Mouse (Mus musculus) thymus, postnatal 0 days (tissue): ENCODE measurements around the gene Cdc6. TPM values are rescaled to one million over a fixed set of nuclear protein-coding genes. Genes with fewer than 3 reads are reported as not detected.

Source experiments
- DNase-seq: peaks from one replicate; pipeline ENCODE4 v3.0.0-alpha.2; 2015; ENCODE audit warnings: low spot score
- polyA plus RNA-seq: library from polyadenylated mRNA; unstranded; fragments of >200 nt; fragmentation: Nextera tagmentation; extraction: Ambion mirVana; gene quantifications from 2 replicates; pipeline ENCODE4 v1.2.1, GENCODE M21; 2015

The Cdc6 gene
- polyA plus RNA-seq, 1 experiment from 2014 or later, result 40.6 TPM

GRCm38 (mm10) chr11:98942923-98943641 lies 35.5 kb downstream of the Cdc6 start:
- no peak for DNase-seq

GRCm38 (mm10) chr11:98943741-98944461 lies 36.3 kb downstream of the Cdc6 start:
- DNase-seq, result no peak

GRCm38 (mm10) chr11:98944897-98945604 lies 37.5 kb downstream of the Cdc6 start:
- DNase-seq, result peak; percentile 62

- DNase-seq, result no peak
These were observed 38.0 kb downstream of the Cdc6 start for GRCm38 (mm10) chr11:98945605-98945977.

- DNase-seq, result no peak
These were observed 40.5 kb downstream of the Cdc6 start for GRCm38 (mm10) chr11:98947969-98948569.

GRCm38 (mm10) chr11:98949242-98949957 lies 41.8 kb downstream of the Cdc6 start:
- no peak for DNase-seq

GRCm38 (mm10) chr11:98949958-98950460 lies 42.4 kb downstream of the Cdc6 start:
- no peak for DNase-seq

- no peak for DNase-seq
These were observed 42.9 kb downstream of the Cdc6 start for GRCm38 (mm10) chr11:98950484-98950883.

- DNase-seq, result no peak
These were observed 43.7 kb downstream of the Cdc6 start for GRCm38 (mm10) chr11:98951026-98951906.

GRCm38 (mm10) chr11:98952111-98952510 lies 44.5 kb downstream of the Cdc6 start:
- DNase-seq, result no peak

GRCm38 (mm10) chr11:98952736-98953135 lies 45.1 kb downstream of the Cdc6 start:
- no peak for DNase-seq

GRCm38 (mm10) chr11:98953361-98953760 lies 45.8 kb downstream of the Cdc6 start:
- DNase-seq, result no peak

- no peak for DNase-seq
These were observed 46.3 kb downstream of the Cdc6 start for GRCm38 (mm10) chr11:98953835-98954320.

- peak; percentile 53 for DNase-seq
These were observed 46.8 kb downstream of the Cdc6 start for GRCm38 (mm10) chr11:98954373-98954772.

GRCm38 (mm10) chr11:98954801-98955706 lies 47.5 kb downstream of the Cdc6 start:
- DNase-seq, result no peak

GRCm38 (mm10) chr11:98955707-98956235 lies 48.2 kb downstream of the Cdc6 start:
- peak; percentile 50 for DNase-seq

GRCm38 (mm10) chr11:98956340-98956739 lies 48.7 kb downstream of the Cdc6 start:
- no peak for DNase-seq
